Mouse (Mus musculus) hindbrain, postnatal 0 days (tissue): ENCODE results near the gene Otud4. TPM values are rescaled to one million over a fixed set of nuclear protein-coding genes. Genes with fewer than 3 reads are reported as not detected.
"Not testable (repeated sequence)": the region's sequence is repeated elsewhere in the genome, so short reads cannot be mapped to it uniquely, and the experiment has no call there.

ENCODE experiments used
- ATAC-seq: fragments of 200-750 bp; cut with Nextera tagmentation; 2 replicates; pipeline ENCODE4 v1.8.0; 2017; ENCODE audit warnings: mild to moderate bottlenecking, moderate TSS enrichment, moderate library complexity
- DNase-seq: peaks from one replicate; pipeline ENCODE4 v3.0.0-alpha.2; 2015; ENCODE audit warnings: low spot score
- H3K27ac ChIP-seq: fragments of 300-500 bp; sonication (generic); 2 replicates; pipeline ENCODE4 v1.5.1; 2014; ENCODE audit warnings: mild to moderate bottlenecking
- H3K27me3 ChIP-seq: fragments of 300-500 bp; sonication (generic); 2 replicates; pipeline ENCODE4 v1.6.1; 2014; ENCODE audit warnings: low read length, mixed read lengths; ENCODE audit not compliant: insufficient read depth
- H3K36me3 ChIP-seq: fragments of 300-500 bp; sonication (generic); 2 replicates; pipeline ENCODE4 v1.6.1; 2014; ENCODE audit warnings: low read length, mixed read lengths; ENCODE audit not compliant: insufficient read depth
- H3K4me1 ChIP-seq: fragments of 300-500 bp; sonication (generic); 2 replicates; pipeline ENCODE4 v1.6.1; 2014; ENCODE audit warnings: antibody characterized with exemption, low read length, mixed read lengths; ENCODE audit not compliant: insufficient read depth
- H3K4me2 ChIP-seq: fragments of 300-500 bp; sonication (generic); 2 replicates; pipeline ENCODE4 v1.6.1; 2014; ENCODE audit warnings: low read depth, mild to moderate bottlenecking, low read length, moderate library complexity, mixed read lengths
- H3K4me3 ChIP-seq: fragments of 300-500 bp; sonication (generic); 2 replicates; pipeline ENCODE4 v1.5.1; 2014; ENCODE audit warnings: low read length
- H3K9ac ChIP-seq: fragments of 300-500 bp; sonication (generic); replicated peaks from 2 replicates; pipeline ENCODE4 v1.6.1; 2014; ENCODE audit warnings: mild to moderate bottlenecking, low read length, moderate library complexity, mixed read lengths
- H3K9me3 ChIP-seq: fragments of 300-500 bp; sonication (generic); 2 replicates; pipeline ENCODE4 v1.6.1; 2016; ENCODE audit warnings: low read length, mixed read lengths
- CTCF ChIP-seq: IDR thresholded peaks from 2 replicates; pipeline ENCODE4 v1.5.1; 2016; ENCODE audit warnings: antibody characterized with exemption, control low read depth, low read depth
- WGBS: fragments of 180-500 bp; shearing (Covaris S2); extraction: QIAGEN DNeasy Blood & Tissue Kit; methylation state at CpG from one replicate; pipeline ENCODE4 v1.1.7; 2014; 5-methylcytosine and 5-hydroxymethylcytosine counted together
- polyA plus RNA-seq: library from polyadenylated mRNA; unstranded; fragments of >200 nt; fragmentation: Nextera tagmentation; extraction: Ambion mirVana; gene quantifications from 2 replicates; pipeline ENCODE4 v1.2.1, GENCODE M21; 2015
- total RNA-seq: library from RNA; depleted of rRNA; stranded (reverse); fragments of >200 nt; gene quantifications from 2 replicates; pipeline ENCODE4 v1.2.3, GENCODE M21; 2014

Gene Otud4
- total and polyA plus RNA-seq, 2 experiments from 2014 or later: 6.1 to 26.0 TPM

- TF ChIP-seq CTCF: no peak
- WGBS: 5% methylated on average over 11 of the region's 11 CpGs
- ATAC-seq: no peak
- H3K27me3 ChIP-seq: no peaks in the 10 kb centered on the region
- H3K9ac ChIP-seq: peak overlapping the region; percentile 85; the same call in 1 of the 2 replicates
- peak overlapping the region; percentile 80 for H3K4me2 ChIP-seq
- H3K36me3 ChIP-seq: no peaks in the 10 kb centered on the region
- H3K4me1 ChIP-seq: peaks cover 17% of the 10 kb centered on the region
- H3K9me3 ChIP-seq: no peaks in the 10 kb centered on the region
- H3K4me3 ChIP-seq: peak overlapping the region; percentile 89
- DNase-seq: peak; percentile 49
- peak overlapping the region; percentile 97 for H3K27ac ChIP-seq
These were observed 1.3 kb upstream of the Otud4 start for GRCm38 (mm10) chr8:79638001-79638706.

GRCm38 (mm10) chr8:79638707-79639549, 490 bp upstream of the Otud4 start:
- Histone ChIP-seq H3K4me2 (peak overlapping the region; percentile 80), H3K36me3 (no peaks in the 10 kb centered on the region; the same call in 1 of the 2 replicates), H3K27ac (peak overlapping the region; percentile 97), H3K4me3 (peak overlapping the region; percentile 89), H3K9me3 (no peaks in the 10 kb centered on the region), H3K27me3 (no peaks in the 10 kb centered on the region), H3K9ac (peak overlapping the region; percentile 85), H3K4me1 (peaks cover 17% of the 10 kb centered on the region)
- WGBS: under 1% methylated on average over 74 of the region's 77 CpGs
- DNase-seq: peak; percentile 99
- TF ChIP-seq CTCF: no peak
- ATAC-seq: peak; percentile 99

GRCm38 (mm10) chr8:79641119-79641518, 1.7 kb downstream of the Otud4 start:
- Histone ChIP-seq H3K36me3 (no peaks in the 10 kb centered on the region; the same call in 1 of the 2 replicates), H3K4me2 (peak overlapping the region; percentile 80), H3K9me3 (no peaks in the 10 kb centered on the region), H3K9ac (no peak overlapping the region; the same call in 1 of the 2 replicates), H3K4me3 (peak overlapping the region; percentile 89), H3K4me1 (peaks cover 17% of the 10 kb centered on the region), H3K27me3 (no peaks in the 10 kb centered on the region), H3K27ac (no peak overlapping the region)
- 25% methylated on average over 1 of the region's 1 CpGs for WGBS
- no peak for TF ChIP-seq CTCF
- ATAC-seq (no peak), DNase-seq (no peak)

GRCm38 (mm10) chr8:79649569-79649968, 10.2 kb downstream of the Otud4 start:
- 91% methylated on average over 4 of the region's 4 CpGs for WGBS
- no peak for TF ChIP-seq CTCF
- Histone ChIP-seq H3K4me1 (no peaks in the 10 kb centered on the region), H3K36me3 (no peaks in the 10 kb centered on the region; the same call in 1 of the 2 replicates), H3K4me2 (no peak overlapping the region), H3K9ac (no peak overlapping the region), H3K27ac (no peak overlapping the region), H3K9me3 (no peaks in the 10 kb centered on the region), H3K27me3 (no peaks in the 10 kb centered on the region), H3K4me3 (no peak overlapping the region)
- ATAC-seq (no peak), DNase-seq (no peak)

- H3K27me3 ChIP-seq: no peaks in the 10 kb centered on the region
- peak; percentile 70 for TF ChIP-seq CTCF
- H3K4me3 ChIP-seq: no peak overlapping the region
- WGBS: 82% methylated on average over 1 of the region's 1 CpGs
- no peaks in the 10 kb centered on the region for H3K4me1 ChIP-seq
- H3K36me3 ChIP-seq: no peaks in the 10 kb centered on the region; the same call in 1 of the 2 replicates
- H3K9me3 ChIP-seq: no peaks in the 10 kb centered on the region
- DNase-seq: peak; percentile 29
- no peak overlapping the region for H3K9ac ChIP-seq
- no peak for ATAC-seq
- H3K27ac ChIP-seq: no peak overlapping the region
- no peak overlapping the region for H3K4me2 ChIP-seq
These were observed 10.9 kb downstream of the Otud4 start for GRCm38 (mm10) chr8:79650158-79650814.

GRCm38 (mm10) chr8:79653736-79654135, 14.3 kb downstream of the Otud4 start:
- Histone ChIP-seq H3K27ac (no peak overlapping the region), H3K27me3 (no peaks in the 10 kb centered on the region), H3K9ac (no peak overlapping the region), H3K4me2 (no peak overlapping the region), H3K4me3 (no peak overlapping the region), H3K9me3 (no peaks in the 10 kb centered on the region), H3K36me3 (peaks cover 13% of the 10 kb centered on the region; the same call in 1 of the 2 replicates), H3K4me1 (no peaks in the 10 kb centered on the region)
- TF ChIP-seq CTCF: no peak
- WGBS: 91% methylated on average over 4 of the region's 4 CpGs
- no peak for DNase-seq
- ATAC-seq: no peak

- not testable (repeated sequence) for DNase-seq, H3K4me3 ChIP-seq, H3K9me3 ChIP-seq, H3K27me3 ChIP-seq, H3K9ac ChIP-seq, H3K4me1 ChIP-seq, ATAC-seq, H3K4me2 ChIP-seq, H3K27ac ChIP-seq
- H3K36me3 ChIP-seq: peaks cover 32% of the 10 kb centered on the region; the same call in 1 of the 2 replicates
- 92% methylated on average over 4 of the region's 4 CpGs for WGBS
These were observed 19.3 kb downstream of the Otud4 start for GRCm38 (mm10) chr8:79658715-79659114.
